Mouse (Mus musculus): ENCODE data around the gene Olfr1026. TPM values are rescaled to one million over a fixed set of nuclear protein-coding genes. Genes with fewer than 3 reads are reported as not detected.

Olfr1026 gene
- total RNA-seq (2021), result not detected
- long read RNA-seq, experiment 1, result 0 reads
- long read RNA-seq, experiment 2, result 0 reads

DNA sequence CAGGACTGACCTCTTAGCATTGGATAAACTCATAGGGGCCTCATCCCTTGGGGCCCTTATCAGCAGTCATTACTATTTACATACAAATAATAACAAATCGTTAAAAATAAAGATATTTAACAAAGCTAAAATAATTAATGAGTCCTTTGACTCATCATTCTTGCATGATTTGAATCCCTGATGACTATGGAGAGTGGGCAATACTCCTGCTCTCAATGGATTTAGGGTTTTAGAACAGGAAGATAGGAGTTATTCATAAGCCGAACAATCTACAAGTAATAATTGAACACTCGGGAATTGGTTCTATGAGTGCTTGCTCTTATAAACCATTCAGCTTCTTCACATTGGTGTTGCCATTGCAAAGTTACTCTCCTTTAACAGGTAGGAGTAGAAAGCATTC, at the start of gene Olfr1026:
Olfr1026 (plus strand) TSS at position 301 of the 400 bp plus-strand sequence.
- DNase-seq, result no peak
- intact Hi-C loops (cut with DNase I), result no loop called here

DNA sequence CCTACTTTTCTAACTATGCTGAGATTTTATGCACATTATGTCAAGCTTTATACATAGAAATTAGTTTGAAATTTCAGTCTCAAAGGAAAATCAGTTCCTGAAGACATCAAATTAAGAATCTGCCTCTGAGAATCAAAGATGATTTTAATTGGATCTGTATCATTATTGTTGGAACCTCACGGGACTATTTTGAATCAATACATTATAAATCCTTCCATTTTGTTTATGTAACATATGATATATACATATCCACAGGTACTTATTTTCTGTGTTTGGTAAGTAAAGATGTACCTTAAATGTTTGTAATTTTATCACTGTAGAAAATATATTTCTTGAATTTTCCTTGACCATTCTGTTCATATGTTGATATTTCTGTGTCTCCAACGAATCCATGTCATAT, 36.0 kb upstream of the Olfr1026 start, which contains the start of gene Olfr1023:
Olfr1023 (plus strand) TSS at position 301 of the 400 bp plus-strand sequence.
- DNase-seq, result no peak
- intact Hi-C loops (cut with DNase I), result no loop called here

DNA sequence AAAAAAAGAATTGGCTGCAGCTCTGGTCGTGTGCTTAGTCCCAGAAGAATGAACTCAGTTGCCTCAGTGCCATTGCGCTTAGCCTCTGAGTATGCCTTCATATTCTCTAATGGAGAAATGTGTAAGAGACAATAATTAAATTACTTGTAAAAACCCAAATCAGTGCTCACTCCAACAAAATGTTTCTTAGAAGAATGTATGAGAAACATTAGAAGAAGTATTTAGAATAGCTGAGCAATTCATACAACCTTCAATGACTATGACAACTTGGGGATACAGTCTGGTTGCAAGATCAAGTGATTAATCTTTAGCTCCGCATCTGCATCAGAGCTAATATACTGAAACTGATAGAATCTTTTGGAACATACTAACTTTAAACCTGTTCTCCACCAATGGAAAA, 16.4 kb upstream of the Olfr1026 start, which contains the start of gene Olfr1024:
Olfr1024 (minus strand) TSS at position 101 of the 400 bp plus-strand sequence.
- intact Hi-C loops (cut with DNase I), result no loop called here
- no peak for DNase-seq

DNA sequence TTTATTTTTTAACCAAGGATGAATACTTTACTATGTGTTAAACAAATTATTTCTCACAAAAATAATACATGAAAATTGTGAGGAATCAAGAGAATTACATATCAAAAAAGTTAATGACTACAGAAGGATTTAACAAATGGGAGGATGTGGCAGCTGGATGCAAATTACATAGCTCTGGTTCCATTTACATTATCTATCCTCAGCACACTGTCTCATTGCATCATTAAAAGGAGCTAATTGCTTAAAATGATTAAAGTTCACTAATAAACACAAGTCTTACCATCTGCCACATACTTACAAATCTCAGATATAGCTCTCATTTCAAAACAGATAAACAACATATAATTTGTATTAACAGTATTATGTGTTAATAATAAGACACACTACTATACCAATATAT, 8.2 kb upstream of the Olfr1026 start:
- no peak for DNase-seq
- intact Hi-C loops (cut with DNase I), result no loop called here

DNA sequence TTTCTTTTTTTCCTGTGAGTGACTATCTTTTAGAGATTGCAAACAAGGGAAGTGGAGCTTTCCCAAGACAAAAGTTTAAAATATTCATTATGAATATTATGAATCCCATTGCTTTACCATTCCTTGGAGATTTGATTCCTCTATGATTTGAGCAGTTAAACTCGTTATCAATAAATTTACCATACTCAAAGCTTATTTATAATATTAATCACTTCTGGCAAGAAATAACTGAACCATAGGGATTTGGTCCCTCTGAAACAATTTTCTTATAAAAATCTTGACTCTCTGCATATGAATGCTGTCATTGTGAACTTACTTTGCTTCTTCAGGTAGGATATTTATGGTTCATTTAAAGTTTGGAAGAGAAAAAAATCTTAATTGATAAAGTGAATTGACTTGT, 6.5 kb upstream of the Olfr1026 start, which contains the start of gene Olfr1025-ps1:
Olfr1025-ps1 (plus strand) TSS at position 301 of the 400 bp plus-strand sequence.
- intact Hi-C loops (cut with DNase I), result no loop called here
- no peak for DNase-seq

DNA sequence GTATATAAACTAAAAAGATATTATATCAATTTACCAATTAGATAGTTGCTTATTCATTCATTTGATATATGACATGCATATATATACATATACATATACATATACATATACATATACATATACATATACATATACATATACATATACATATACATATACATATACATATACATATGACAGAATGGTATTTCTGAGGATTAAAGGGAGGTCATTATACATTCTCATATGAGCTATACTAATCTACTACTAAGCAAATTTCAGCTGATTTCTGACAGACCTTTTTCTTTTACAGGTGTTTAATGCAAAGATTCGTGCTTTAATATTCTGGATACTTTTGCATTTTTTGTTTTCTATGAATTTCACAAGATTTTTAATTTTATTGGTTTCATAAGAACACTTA, 28.8 kb downstream of the Olfr1026 start, which contains the start of gene Olfr1028:
Olfr1028 (plus strand) TSS at position 301 of the 400 bp plus-strand sequence.
- intact Hi-C loops (cut with DNase I), result no loop called here
- no peak for DNase-seq

DNA sequence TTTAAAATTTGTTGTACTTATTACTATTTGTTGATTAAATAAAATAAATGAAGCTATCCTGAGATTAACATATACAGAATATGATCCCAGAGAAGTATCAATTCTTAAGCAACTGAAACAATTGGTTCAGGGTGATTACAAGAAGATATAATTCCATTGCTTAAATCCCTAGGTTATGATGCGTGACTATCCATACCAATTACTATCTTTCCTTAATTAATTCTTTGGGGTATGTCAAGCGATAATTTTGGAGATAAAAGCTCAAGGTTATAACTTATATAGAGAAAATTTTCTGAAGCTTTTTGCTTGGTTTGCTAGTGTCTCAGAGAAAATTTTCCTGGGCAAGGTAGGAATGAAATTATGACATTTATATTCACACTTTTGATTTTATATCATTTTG, 52.2 kb downstream of the Olfr1026 start, which contains the start of gene Olfr1029:
Olfr1029 (plus strand) TSS at position 301 of the 400 bp plus-strand sequence.
- intact Hi-C loops (cut with DNase I), result no loop called here

More for the DNA sequence above, 52.2 kb downstream of the Olfr1026 start, which contains the start of gene Olfr1029:
- no peak for DNase-seq

Other genes starting within 250 kb of the Olfr1026 start
- gene Olfr1006, start 242.8 kb upstream of the Olfr1026 start, total RNA-seq (2021), result not detected
- gene Olfr1008, start 232.1 kb upstream of the Olfr1026 start, total RNA-seq (2021), result not detected
- not detected for gene Olfr1009, start 206.1 kb upstream of the Olfr1026 start, total RNA-seq (2021)
- gene Olfr1012, start 158.8 kb upstream of the Olfr1026 start, total RNA-seq (2021), result not detected
- gene Olfr1013, start 154.5 kb upstream of the Olfr1026 start, total RNA-seq (2021), result not detected
- not detected for gene Olfr1014, start 148.8 kb upstream of the Olfr1026 start, total RNA-seq (2021)
- gene Olfr1015, start 139.5 kb upstream of the Olfr1026 start, total RNA-seq (2021), result not detected
- not detected for gene Olfr1016, start 119.0 kb upstream of the Olfr1026 start, total RNA-seq (2021)
- not detected for gene Olfr1018, start 103.1 kb upstream of the Olfr1026 start, total RNA-seq (2021)
- gene Olfr1019, start 76.1 kb upstream of the Olfr1026 start, total RNA-seq (2021), result not detected
- gene Olfr1020, start 74.5 kb upstream of the Olfr1026 start, total RNA-seq (2021), result not detected
- not detected for gene Olfr1022, start 53.0 kb upstream of the Olfr1026 start, total RNA-seq (2021)
- gene Olfr1023, start 35.9 kb upstream of the Olfr1026 start, total RNA-seq (2021), result not detected
- not detected for gene Olfr1024, start 16.5 kb upstream of the Olfr1026 start, total RNA-seq (2021)
- not detected for gene Olfr1025-ps1, start 6.4 kb upstream of the Olfr1026 start, total RNA-seq (2021)
- not detected for gene Olfr1028, start 28.9 kb downstream of the Olfr1026 start, total RNA-seq (2021)
- gene Olfr1029, start 52.3 kb downstream of the Olfr1026 start, total RNA-seq (2021), result not detected
- gene Olfr1030, start 57.7 kb downstream of the Olfr1026 start, total RNA-seq (2021), result not detected
- not detected for gene Olfr1031, start 68.7 kb downstream of the Olfr1026 start, total RNA-seq (2021)
- not detected for gene Olfr1032, start 84.0 kb downstream of the Olfr1026 start, total RNA-seq (2021)
- gene Olfr1033, start 99.1 kb downstream of the Olfr1026 start, total RNA-seq (2021), result 1 to 10 TPM; 3.4 to 7.1 TPM
- under 1 TPM; 0.10 to 0.29 TPM for gene Olfr1034, start 124.3 kb downstream of the Olfr1026 start, total RNA-seq (2021)
- gene Olfr1036, start 152.4 kb downstream of the Olfr1026 start, total RNA-seq (2021), result not detected
- gene Olfr1037, start 165.8 kb downstream of the Olfr1026 start, total RNA-seq (2021), result not detected
- gene Olfr1039, start 214.4 kb downstream of the Olfr1026 start, total RNA-seq (2021), result not detected
- not detected for gene Olfr1040, start 225.2 kb downstream of the Olfr1026 start, total RNA-seq (2021)
- not detected for gene Olfr1042, start 240.3 kb downstream of the Olfr1026 start, total RNA-seq (2021)
- not detected for gene Olfr1043, start 246.0 kb downstream of the Olfr1026 start, total RNA-seq (2021)

All from heart, postnatal 14 days (tissue).